In genomic region chr13:4264612-4265011, GRCm38 (mm10) we compare ENCODE assay signal across 25 mouse cellular contexts. TPM values are rescaled to one million over a fixed set of nuclear protein-coding genes. Genes with fewer than 3 reads are reported as not detected.
A peak's percentile ranks its signal among the peaks of the same experiment; 100 is the strongest.
DNase-seq lines count a peak whose midpoint lies in the region; ATAC-seq and TF ChIP-seq lines count a peak whose summit lies in the region.
"Had no signal": no experiment of that assay in that cellular context is flagged by ENCODE, and none has a peak within 500 bp of the region (broad histone marks: within the 10 kb centered on the region; RNA-seq: fewer than 3 reads in every experiment).

No protein-coding gene starts in this region.

- no peaks in the 10 kb centered on the region for H3K79me2 ChIP-seq in liver, adult 2 months (ENCODE audit: control insufficient read depth, insufficient read depth, low read length)

- no peak for TF ChIP-seq CTCF in liver, adult 2 months (IDR thresholded peaks at IDR 0.05; ENCODE audit: low read depth, low read length)
- TF ChIP-seq CTCF in liver, postnatal 0 days (IDR thresholded peaks at IDR 0.05; ENCODE audit: low read depth) = no peak
- TF ChIP-seq CTCF in intestine, postnatal 0 days (IDR thresholded peaks at IDR 0.05; ENCODE audit: low read depth) = no peak
- no peak for TF ChIP-seq CTCF in kidney, adult 2 months (conservative IDR thresholded peaks at IDR 0.05; ENCODE audit: insufficient read depth, insufficient read length, low read depth, low read length)

- TF ChIP-seq EP300 in liver, postnatal 0 days (IDR thresholded peaks at IDR 0.05; ENCODE audit: low read depth) = no peak

- no peak overlapping the region for H3K4me3 ChIP-seq in liver, adult 2 months (ENCODE audit: insufficient read depth, low read depth, low read length)
- H3K4me3 ChIP-seq in liver, postnatal 0 days (ENCODE audit: low read depth, low read length) = no peak overlapping the region
- H3K4me3 ChIP-seq in intestine, postnatal 0 days (ENCODE audit: low read depth, low read length) = no peak overlapping the region
- H3K4me3 ChIP-seq in kidney, adult 2 months (ENCODE audit: insufficient read depth, low read depth, low read length) = no peak overlapping the region
- H3K4me3 ChIP-seq: embryonic facial prominence, embryonic 10.5 days; embryonic facial prominence, embryonic 12.5 days; forebrain, embryonic 13.5 days; forebrain, embryonic 15.5 days had no signal

- no peak for TF ChIP-seq POLR2A in liver, adult 2 months (IDR thresholded peaks at IDR 0.05; ENCODE audit: extremely low read depth, insufficient read depth, low read length)
- no peak for TF ChIP-seq POLR2A in kidney, adult 2 months (IDR thresholded peaks at IDR 0.05; ENCODE audit: low read depth, low read length)

- no peak for ATAC-seq in liver, postnatal 0 days
- ATAC-seq in intestine, postnatal 0 days = peak; percentile 76
- ATAC-seq: activated CD4-positive, CD25-positive, alpha-beta regulatory T cell, adult 4 months; CD4-positive, CD25-positive, alpha-beta regulatory T cell, adult 4 months; forebrain, embryonic 13.5 days; forebrain, embryonic 15.5 days; Patski had no signal

- H3K4me2 ChIP-seq in liver, postnatal 0 days (ENCODE audit: low read depth, low read length) = no peak overlapping the region
- no peak overlapping the region; the same call in 1 of the 2 replicates for H3K4me2 ChIP-seq in intestine, postnatal 0 days (replicated peaks; ENCODE audit: low read depth)
- H3K4me2 ChIP-seq: embryonic facial prominence, embryonic 12.5 days; forebrain, embryonic 13.5 days; forebrain, embryonic 15.5 days had no signal

- no peaks in the 10 kb centered on the region for H3K27me3 ChIP-seq in liver, adult 2 months (ENCODE audit: control insufficient read depth, insufficient read depth, low read length)
- no peaks in the 10 kb centered on the region for H3K27me3 ChIP-seq in liver, postnatal 0 days (ENCODE audit: insufficient read depth, low read length)
- H3K27me3 ChIP-seq in intestine, postnatal 0 days (replicated peaks; ENCODE audit: control insufficient read depth, insufficient read depth, low read length) = no peaks in the 10 kb centered on the region
- no peaks in the 10 kb centered on the region for H3K27me3 ChIP-seq in kidney, adult 2 months (replicated peaks; ENCODE audit: control insufficient read depth, insufficient read depth, low read length)
- H3K27me3 ChIP-seq: CH12.LX; embryonic facial prominence, embryonic 12.5 days; forebrain, embryonic 13.5 days; forebrain, embryonic 15.5 days; Patski had no signal

- H3K9me3 ChIP-seq in liver, postnatal 0 days (ENCODE audit: low read length) = no peaks in the 10 kb centered on the region
- H3K9me3 ChIP-seq in intestine, postnatal 0 days (ENCODE audit: control insufficient read depth) = no peaks in the 10 kb centered on the region
- H3K9me3 ChIP-seq: embryonic facial prominence, embryonic 10.5 days; embryonic facial prominence, embryonic 12.5 days; forebrain, embryonic 13.5 days; forebrain, embryonic 15.5 days; G1E had no signal

- DNase-seq in liver, adult 2 months (ENCODE audit: extremely low read depth, low read depth, low spot score) = peak; percentile 30
- no peak for DNase-seq in liver, postnatal 0 days
- no peak for DNase-seq in lung, postnatal 36 days
- DNase-seq in kidney, adult 2 months = no peak
- DNase-seq: adrenal gland, adult 8-10 months; adrenal gland, postnatal 14 days; adrenal gland, postnatal 36 days; B cell, adult 2 months; cerebellum, adult 11-12 months; cerebellum, adult 2 months; cerebellum, adult 9-10 months; cerebellum, postnatal 10 days; cerebellum, postnatal 25 days had no signal

- no peak overlapping the region for H3K9ac ChIP-seq in liver, adult 2 months (ENCODE audit: low read depth, low read length)
- no peak overlapping the region for H3K9ac ChIP-seq in liver, postnatal 0 days (replicated peaks)
- H3K9ac ChIP-seq in intestine, postnatal 0 days (ENCODE audit: low read depth, low read length) = no peak overlapping the region
- H3K9ac ChIP-seq: embryonic facial prominence, embryonic 12.5 days; forebrain, embryonic 13.5 days; forebrain, embryonic 15.5 days had no signal

- H3K4me1 ChIP-seq in liver, adult 2 months (ENCODE audit: control insufficient read depth, insufficient read depth, low read length) = peaks cover 3% of the 10 kb centered on the region; the same call in 1 of the 2 replicates
- no peaks in the 10 kb centered on the region for H3K4me1 ChIP-seq in liver, postnatal 0 days (ENCODE audit: insufficient read depth)
- peaks cover 4% of the 10 kb centered on the region; the same call in 1 of the 2 replicates for H3K4me1 ChIP-seq in intestine, postnatal 0 days (replicated peaks; ENCODE audit: control insufficient read depth, insufficient read depth, low read length)
- H3K4me1 ChIP-seq in kidney, adult 2 months (ENCODE audit: control insufficient read depth, insufficient read depth, low read length) = no peaks in the 10 kb centered on the region
- H3K4me1 ChIP-seq: embryonic facial prominence, embryonic 10.5 days; embryonic facial prominence, embryonic 12.5 days; forebrain, embryonic 13.5 days; forebrain, embryonic 15.5 days had no signal

- 69% methylated on average over 3 of the region's 3 CpGs for WGBS in liver, adult 2 months
- 73% methylated on average over 3 of the region's 3 CpGs for WGBS in liver, postnatal 0 days (ENCODE audit: insufficient replicate concordance)
- WGBS in intestine, postnatal 0 days = 45% methylated on average over 3 of the region's 3 CpGs
- WGBS in kidney, adult 2 months = 82% methylated on average over 3 of the region's 3 CpGs

- H3K27ac ChIP-seq in liver, adult 2 months (replicated peaks; ENCODE audit: insufficient read depth, low read depth, low read length) = 0 out of 2 replicates have a peak overlapping the region, but pooled peaks have one; percentile 10
- H3K27ac ChIP-seq in liver, postnatal 0 days (ENCODE audit: low read depth) = no peak overlapping the region
- H3K27ac ChIP-seq in intestine, postnatal 0 days (ENCODE audit: low read depth, low read length) = peak overlapping the region; percentile 78
- no peak overlapping the region for H3K27ac ChIP-seq in kidney, adult 2 months (ENCODE audit: insufficient read depth, low read depth, low read length)
- H3K27ac ChIP-seq: embryonic facial prominence, embryonic 10.5 days; embryonic facial prominence, embryonic 12.5 days; forebrain, embryonic 13.5 days; forebrain, embryonic 15.5 days had no signal

- peaks cover 14% of the 10 kb centered on the region for H3K36me3 ChIP-seq in liver, adult 2 months (ENCODE audit: control insufficient read depth, insufficient read depth, low read length)
- no peaks in the 10 kb centered on the region for H3K36me3 ChIP-seq in liver, postnatal 0 days (replicated peaks; ENCODE audit: insufficient read depth, low read length)
- 0 out of 2 replicates have a peak, but pooled peaks cover 5% of the 10 kb centered on the region for H3K36me3 ChIP-seq in intestine, postnatal 0 days (ENCODE audit: control insufficient read depth, insufficient read depth)
- no peaks in the 10 kb centered on the region for H3K36me3 ChIP-seq in kidney, adult 2 months (ENCODE audit: control insufficient read depth, insufficient read depth, low read length)
- H3K36me3 ChIP-seq: embryonic facial prominence, embryonic 10.5 days; embryonic facial prominence, embryonic 12.5 days; forebrain, embryonic 15.5 days; G1E had no signal

RNA-seq across cellular contexts. Expression of gene Akr1c12, which starts 14.6 kb away (rescaled TPM):
- 97.7 and 125 TPM in 2 replicates for total RNA-seq in liver, adult 2 months (2014; rRNA removed)
- polyA plus RNA-seq in liver, adult 2 months (2012; rRNA removed) = 21.0 and 22.8 TPM in 2 replicates
- polyA plus RNA-seq in liver, postnatal 0 days (2015; fragmentation: Nextera tagmentation; extraction: Ambion mirVana) = 30.8 and 36.6 TPM in 2 replicates
- 215 and 226 TPM in 2 replicates for polyA plus RNA-seq in intestine, postnatal 0 days (2015; fragmentation: Nextera tagmentation; extraction: Ambion mirVana)
- polyA plus RNA-seq in kidney, adult 2 months (2012; rRNA removed) = 3.1 and 4.6 TPM in 2 replicates
- total RNA-seq: adrenal gland, adult 18-20 months had no signal
- polyA plus RNA-seq: cerebellum, adult 2 months; cortical plate, adult 2 months; forebrain, embryonic 13.5 days had no signal

RNA-seq across cellular contexts. Expression of gene Akr1c19, which starts 36.1 kb away (rescaled TPM):
- total RNA-seq in liver, adult 2 months (2014; rRNA removed) = 182 and 199 TPM in 2 replicates
- polyA plus RNA-seq in liver, adult 2 months (2012; rRNA removed) = 20.3 and 25.8 TPM in 2 replicates
- polyA plus RNA-seq in liver, postnatal 0 days (2015; fragmentation: Nextera tagmentation; extraction: Ambion mirVana) = 13.1 and 15.9 TPM in 2 replicates
- 936 and 1,023 TPM in 2 replicates for polyA plus RNA-seq in intestine, postnatal 0 days (2015; fragmentation: Nextera tagmentation; extraction: Ambion mirVana)
- 16.5 and 24.1 TPM in 2 replicates for polyA plus RNA-seq in kidney, adult 2 months (2012; rRNA removed)
- total RNA-seq: CH12.LX had no signal
- polyA plus RNA-seq: activated CD4-positive, CD25-positive, alpha-beta regulatory T cell, adult 4 months; CD4-positive, CD25-positive, alpha-beta regulatory T cell, adult 4 months; cerebellum, adult 2 months; cortical plate, adult 2 months; G1E had no signal

Comparison
In these comparisons a context has a peak if more than half of its experiments do, and no peak if none do; other contexts are left out.
1. H3K27ac ChIP-seq: peak in liver, adult 2 months (single experiment) and intestine, postnatal 0 days (single experiment); none in liver, postnatal 0 days (single experiment) and kidney, adult 2 months (single experiment).
2. RNA of gene Akr1c19, which starts 36.1 kb away (polyA plus RNA-seq): 936 to 1,023 TPM in intestine, postnatal 0 days; 20.3 to 25.8 TPM in liver, adult 2 months, 16.5 to 24.1 TPM in kidney, adult 2 months and 13.1 to 15.9 TPM in liver, postnatal 0 days; every median in the first group is over 10 times any median in the second.